Mouse (Mus musculus) ES-E14 (cell line): ENCODE measurements around the gene Mc3r. TPM values are rescaled to one million over a fixed set of nuclear protein-coding genes. Genes with fewer than 3 reads are reported as not detected.
A peak's percentile ranks its signal among the peaks of the same experiment; 100 is the strongest.

ENCODE experiments used
- DNase-seq: peaks from one replicate; pipeline ENCODE4 v3.0.0-alpha.2; 2013; ENCODE audit warnings: low read depth, low spot score
- H3K27ac ChIP-seq: 2 replicates; pipeline ENCODE4 v1.5.1; 2012; ENCODE audit warnings: low read depth, mild to moderate bottlenecking, low read length, moderate library complexity, mixed read lengths; ENCODE audit not compliant: poor library complexity, insufficient read depth, severe bottlenecking
- H3K36me3 ChIP-seq: 2 replicates; pipeline ENCODE4 v1.6.1; 2012; ENCODE audit warnings: mild to moderate bottlenecking, low read length, moderate library complexity, mixed read lengths; ENCODE audit not compliant: control insufficient read depth, poor library complexity, insufficient read depth, severe bottlenecking
- H3K4me1 ChIP-seq, 2 experiments: fragments of 150-350 bp in 1 of 2; sonication (generic) in 1 of 2; 2 replicates each; pipeline ENCODE4 v1.6.1; 2012; ENCODE audit warnings: low read length in 2 of 2, mild to moderate bottlenecking in 1 of 2, mixed read lengths in 1 of 2; ENCODE audit not compliant: control insufficient read depth in 2 of 2, insufficient read depth in 2 of 2, poor library complexity in 1 of 2
- H3K4me3 ChIP-seq, 2 experiments: fragments of 150-350 bp in 1 of 2; sonication (generic) in 1 of 2; 2 replicates each; pipeline ENCODE4 v1.5.1; 2012; ENCODE audit warnings: low read length in 2 of 2, low read depth in 1 of 2, mild to moderate bottlenecking in 1 of 2, mixed read lengths in 1 of 2; ENCODE audit not compliant: insufficient read depth in 1 of 2, poor library complexity in 1 of 2, severe bottlenecking in 1 of 2
- H3K9ac ChIP-seq: 2 replicates; pipeline ENCODE4 v1.6.1; 2012; ENCODE audit warnings: low read depth, mild to moderate bottlenecking, low read length, mixed read lengths; ENCODE audit not compliant: poor library complexity, insufficient read depth, severe bottlenecking
- H3K9me3 ChIP-seq: fragments of 150-350 bp; sonication (generic); 2 replicates; pipeline ENCODE4 v1.6.1; 2012; ENCODE audit warnings: low read depth, mild to moderate bottlenecking, low read length; ENCODE audit not compliant: control insufficient read depth, insufficient read depth
- CHD2 ChIP-seq: IDR thresholded peaks from 2 replicates; pipeline ENCODE4 v1.6.1; 2014; ENCODE audit warnings: mild to moderate bottlenecking, low read depth, low read length, inconsistent platforms
- HCFC1 ChIP-seq: IDR thresholded peaks from 2 replicates; pipeline ENCODE4 v1.6.1; 2012; ENCODE audit warnings: low read length, inconsistent platforms, borderline replicate concordance; ENCODE audit not compliant: insufficient read depth
- MAFK ChIP-seq: IDR thresholded peaks from 2 replicates; pipeline ENCODE4 v1.6.1; 2014; ENCODE audit warnings: mild to moderate bottlenecking, low read depth, low read length, inconsistent platforms; ENCODE audit not compliant: insufficient read depth
- ZC3H11A ChIP-seq: IDR thresholded peaks from 2 replicates; pipeline ENCODE4 v1.6.1; 2012; ENCODE audit warnings: low read depth, mild to moderate bottlenecking, inconsistent platforms, low read length, borderline replicate concordance
- ZNF384 ChIP-seq: IDR thresholded peaks from 2 replicates; pipeline ENCODE4 v1.6.1; 2012; ENCODE audit warnings: low read depth, low read length, inconsistent platforms
- in situ Hi-C, 2 experiments: fragments of 600-800 bp; cut with MboI; formaldehyde crosslinking; loops; one replicate each; pipeline ENCODE4 v1.15.1; 2025; ENCODE audit warnings: low sequenced_read_pairs in 2 of 2, inconsistent platforms in 1 of 2; ENCODE audit not compliant: unreplicated experiment in 2 of 2
- total RNA-seq: library from RNA; depleted of rRNA; stranded (reverse); fragments of 300-350 nt; gene quantifications from 2 replicates; pipeline ENCODE4 v1.2.3, GENCODE M21; 2012

Gene Mc3r
- total RNA-seq, 1 experiment, result not detected

DNA sequence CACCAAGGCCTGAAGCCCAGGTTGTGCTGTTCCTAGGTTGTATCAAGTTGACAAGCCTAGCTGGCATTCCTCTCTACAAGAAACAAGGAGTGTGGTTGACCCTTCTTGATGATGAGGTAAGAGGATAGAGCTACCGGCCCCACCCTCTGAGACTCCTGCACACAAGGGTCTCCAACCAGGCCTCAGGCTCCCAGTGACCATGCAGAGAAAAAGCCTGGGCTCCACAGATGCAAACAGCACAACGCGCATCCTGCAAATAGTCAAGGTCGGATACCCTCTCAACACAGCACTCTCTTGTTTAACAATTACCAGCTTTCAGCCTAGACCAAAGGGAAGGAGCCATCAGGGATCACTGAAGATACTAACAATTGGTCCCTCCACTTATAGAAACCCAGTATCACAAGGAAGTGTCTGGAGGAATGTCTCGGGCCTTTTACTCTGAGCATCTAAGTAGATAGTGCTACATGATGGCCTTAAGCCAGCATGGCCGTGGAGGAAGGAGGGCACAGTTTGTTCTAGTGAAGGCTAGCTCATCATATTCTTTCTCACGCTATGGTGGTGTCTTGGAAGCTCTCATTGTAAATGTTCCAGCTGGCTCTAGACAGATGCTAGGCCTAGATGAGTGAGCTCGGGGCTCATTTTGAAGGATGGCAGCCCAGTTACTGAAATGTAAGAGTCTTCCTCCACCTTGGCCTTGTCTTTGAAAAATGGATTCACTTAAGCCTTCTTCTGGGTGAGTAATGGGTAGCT, 24.7 kb upstream of the Mc3r start:
- no peak overlapping the region for H3K4me3 ChIP-seq
- in situ Hi-C loops, result loop anchor here in 1 of 2 experiments (25.0 kb wide), 1 partner anchor 1311 kb away; no protein-coding TSS in a partner anchor
- no peak overlapping the region for H3K27ac ChIP-seq
- H3K4me1 ChIP-seq, result 0 out of 4 replicates have a peak, but pooled peaks cover 0 to 2% of the 10 kb centered on the region in 2 experiments
- no peaks in the 10 kb centered on the region for H3K9me3 ChIP-seq
- H3K9ac ChIP-seq, result no peak overlapping the region
- no peaks in the 10 kb centered on the region for H3K36me3 ChIP-seq
- no peak for DNase-seq
- TF ChIP-seq HCFC1, result no peak
- TF ChIP-seq ZNF384, result no peak
- no peak for TF ChIP-seq MAFK
- TF ChIP-seq ZC3H11A, result no peak
- TF ChIP-seq CHD2, result no peak

DNA sequence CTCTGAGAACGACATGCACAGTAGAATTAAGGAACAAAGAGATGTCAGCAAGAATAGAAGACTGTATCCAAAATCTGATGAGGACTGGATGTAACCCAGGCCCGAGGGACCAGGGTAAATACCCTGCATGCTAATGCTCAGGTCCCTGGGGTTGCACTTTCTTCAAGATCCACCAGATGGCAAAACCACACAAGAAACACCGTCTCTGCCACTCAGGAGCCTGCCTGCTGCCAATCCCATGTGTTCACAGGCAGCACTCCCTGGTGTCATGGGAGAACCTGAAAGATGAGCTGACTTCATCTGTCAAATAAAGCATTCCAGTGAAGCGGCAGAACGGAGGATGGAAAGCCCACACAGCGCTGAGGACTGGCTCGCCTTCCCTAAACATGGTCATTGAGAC, 21.3 kb upstream of the Mc3r start:
- no peak overlapping the region for H3K4me3 ChIP-seq
- H3K9ac ChIP-seq, result no peak overlapping the region
- in situ Hi-C loops, result loop anchor here (5.0 to 25.0 kb wide), 2 partner anchors 95 to 210 kb away; partner anchors contain the start of gene Rtf2 (in 1 of the 2)
- H3K27ac ChIP-seq, result no peak overlapping the region
- no peak for DNase-seq
- no peaks in the 10 kb centered on the region for H3K4me1 ChIP-seq
- H3K36me3 ChIP-seq, result no peaks in the 10 kb centered on the region
- TF ChIP-seq CHD2 (no peak), ZC3H11A (peak; percentile 56; the same call in 1 of the 2 replicates)
- no peaks in the 10 kb centered on the region for H3K9me3 ChIP-seq

DNA sequence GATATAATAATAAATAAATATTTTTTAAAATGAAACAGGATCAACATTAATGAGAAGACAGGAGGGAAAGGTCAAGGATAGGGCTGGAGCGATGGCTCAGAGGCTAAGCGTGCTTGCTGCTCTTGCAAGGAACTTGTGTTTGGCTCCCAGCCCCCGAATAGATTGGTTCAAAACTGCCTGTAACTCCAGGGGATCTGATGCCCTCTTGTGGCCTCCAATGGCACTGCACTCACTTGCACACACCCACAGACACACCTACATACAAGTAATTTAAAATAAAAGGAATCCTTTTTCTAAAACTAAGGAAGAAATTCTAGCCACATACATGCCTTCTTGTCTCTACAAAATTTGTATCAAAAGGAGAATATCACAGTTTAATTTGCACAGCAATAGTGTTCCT, 20.5 kb upstream of the Mc3r start:
- no peak for DNase-seq
- TF ChIP-seq ZC3H11A (no peak; the same call in 1 of the 2 replicates), HCFC1 (no peak), ZNF384 (no peak), CHD2 (no peak), MAFK (no peak)
- H3K27ac ChIP-seq, result no peak overlapping the region
- no peaks in the 10 kb centered on the region for H3K4me1 ChIP-seq
- no peaks in the 10 kb centered on the region for H3K36me3 ChIP-seq
- no peak overlapping the region for H3K9ac ChIP-seq
- H3K4me3 ChIP-seq, result no peak overlapping the region
- in situ Hi-C loops, result loop anchor here (5.0 to 25.0 kb wide), 2 partner anchors 94 to 209 kb away; partner anchors contain the start of gene Rtf2 (in 1 of the 2)
- no peaks in the 10 kb centered on the region for H3K9me3 ChIP-seq

DNA sequence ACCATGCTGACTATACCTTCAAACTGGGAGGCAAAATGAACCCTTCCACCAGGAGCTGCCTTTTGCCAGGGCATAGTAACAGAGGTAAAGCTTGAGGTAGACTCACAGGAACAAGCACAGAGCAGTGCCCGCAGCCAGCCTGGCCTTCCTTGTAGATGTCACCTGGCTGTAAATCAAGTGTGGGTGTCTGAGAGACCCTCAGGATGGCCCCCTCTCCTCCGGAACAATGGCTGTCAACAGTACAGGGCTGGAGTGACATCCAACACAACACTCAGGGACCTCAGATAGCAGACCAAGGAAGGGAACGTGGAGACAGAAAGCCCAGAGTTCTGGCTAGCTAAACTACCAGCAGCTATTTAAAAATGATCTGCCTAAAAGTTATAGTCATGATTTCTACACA, 19.1 kb upstream of the Mc3r start:
- Histone ChIP-seq H3K27ac (no peak overlapping the region), H3K9me3 (no peaks in the 10 kb centered on the region), H3K9ac (no peak overlapping the region), H3K4me1 (no peaks in the 10 kb centered on the region), H3K4me3 (no peak overlapping the region), H3K36me3 (no peaks in the 10 kb centered on the region)
- in situ Hi-C loops, result loop anchor here (5.0 to 25.0 kb wide), 2 partner anchors 93 to 208 kb away; partner anchors contain the start of gene Rtf2 (in 1 of the 2)
- TF ChIP-seq ZC3H11A (no peak), MAFK (no peak), HCFC1 (no peak), ZNF384 (no peak), CHD2 (no peak)
- DNase-seq, result no peak
